Mouse (Mus musculus) heart, adult 2 months (tissue): ENCODE measurements around the gene Adprhl1. TPM values are rescaled to one million over a fixed set of nuclear protein-coding genes. Genes with fewer than 3 reads are reported as not detected.
A peak's percentile ranks its signal among the peaks of the same experiment; 100 is the strongest.

Experiments
- DNase-seq, 2 experiments: peaks; one replicate each; pipeline ENCODE4 v3.0.0; 2021
- H3K27ac ChIP-seq: fragments of 200-600 bp; 2 replicates; pipeline ENCODE4 v1.8.1; 2022
- H3K27me3 ChIP-seq: fragments of 200-500 bp; 2 replicates; pipeline ENCODE4 v1.6.1; 2012; ENCODE audit warnings: mild to moderate bottlenecking, low read length, inconsistent platforms, mixed read lengths; ENCODE audit not compliant: control insufficient read depth, insufficient read depth
- H3K36me3 ChIP-seq: fragments of 200-500 bp; 2 replicates; pipeline ENCODE4 v1.6.1; 2012; ENCODE audit warnings: low read length, inconsistent platforms; ENCODE audit not compliant: control insufficient read depth, insufficient read depth
- H3K4me1 ChIP-seq: fragments of 200-500 bp; 2 replicates; pipeline ENCODE4 v1.6.1; 2011; ENCODE audit warnings: low read length; ENCODE audit not compliant: control insufficient read depth, insufficient read depth
- H3K4me3 ChIP-seq: fragments of 200-600 bp; 2 replicates; pipeline ENCODE4 v1.8.1; 2022
- H3K79me2 ChIP-seq: fragments of 200-500 bp; replicated peaks from 2 replicates; pipeline ENCODE4 v1.6.1; 2012; ENCODE audit warnings: mild to moderate bottlenecking, inconsistent platforms, low read length, moderate library complexity, mixed read lengths; ENCODE audit not compliant: control insufficient read depth, insufficient read depth
- H3K9ac ChIP-seq: fragments of 200-500 bp; 2 replicates; pipeline ENCODE4 v1.6.1; 2012; ENCODE audit warnings: low read depth, mild to moderate bottlenecking, control low read depth, inconsistent platforms, low read length, mixed read lengths
- CTCF ChIP-seq: fragments of 200-600 bp; IDR thresholded peaks from 2 replicates; pipeline ENCODE4 v1.8.1; 2022; ENCODE audit warnings: antibody characterized with exemption, mild to moderate bottlenecking, moderate library complexity
- EP300 ChIP-seq: fragments of 200-500 bp; IDR thresholded peaks from 2 replicates; pipeline ENCODE4 v1.6.1; 2011; ENCODE audit warnings: low read depth, low read length, control low read depth; ENCODE audit not compliant: insufficient read depth
- POLR2A ChIP-seq: fragments of 200-500 bp; IDR thresholded peaks from 2 replicates; pipeline ENCODE4 v1.6.1; 2011; ENCODE audit warnings: mild to moderate bottlenecking, low read depth, low read length, control low read depth; ENCODE audit not compliant: insufficient read depth
- WGBS: fragments of 180-500 bp; shearing (Covaris S2); methylation state at CpG from one replicate; pipeline ENCODE4 v1.1.7; 2018; 5-methylcytosine and 5-hydroxymethylcytosine counted together
- intact Hi-C: fragments of 180-260 bp; cut with DNase I; formaldehyde crosslinking; loops from one replicate; pipeline ENCODE4 v1.15.1; 2025
- polyA plus RNA-seq: library from polyadenylated mRNA; depleted of rRNA; stranded (reverse); fragments of >200 nt; gene quantifications from 2 replicates; pipeline ENCODE4 v1.2.3, GENCODE M21; 2012
- total RNA-seq, 2 experiments: library from RNA; stranded (reverse); gene quantifications; 2 replicates each; pipeline ENCODE4 v1.2.3; 2021

The Adprhl1 gene
- total and polyA plus RNA-seq, 3 experiments = 371 to 599 (median 587) TPM

GRCm38 (mm10) chr8:13216386-13216785 lies 37.6 kb downstream of the Adprhl1 start:
- WGBS = 67% methylated on average over 8 of the region's 8 CpGs
- Histone ChIP-seq H3K4me3 (no peak overlapping the region), H3K79me2 (no peaks in the 10 kb centered on the region), H3K4me1 (peaks cover 3% of the 10 kb centered on the region; the same call in 1 of the 2 replicates), H3K27ac (no peak overlapping the region), H3K9ac (no peak overlapping the region), H3K36me3 (no peaks in the 10 kb centered on the region), H3K27me3 (no peaks in the 10 kb centered on the region)
- TF ChIP-seq POLR2A (no peak), EP300 (no peak), CTCF (no peak)
- DNase-seq = no peak
- intact Hi-C loops = no loop called here

- H3K4me3 ChIP-seq = no peak overlapping the region
- no peaks in the 10 kb centered on the region for H3K27me3 ChIP-seq
- H3K4me1 ChIP-seq = peaks cover 6% of the 10 kb centered on the region
- H3K79me2 ChIP-seq = no peaks in the 10 kb centered on the region
- TF ChIP-seq CTCF (peak; percentile 85), POLR2A (no peak), EP300 (peak; percentile 84; the same call in 1 of the 2 replicates)
- H3K27ac ChIP-seq = peak overlapping the region; percentile 5; the same call in 1 of the 2 replicates
- 22% methylated on average over 10 of the region's 10 CpGs for WGBS
- no peaks in the 10 kb centered on the region for H3K36me3 ChIP-seq
- intact Hi-C loops = loop anchor here (1.0 to 2.0 kb wide), 3 partner anchors 41 to 235 kb away; partner anchors contain the start of gene Adprhl1
- H3K9ac ChIP-seq = no peak overlapping the region
- peak; percentile 87 to 88 for DNase-seq
These were observed 40.3 kb downstream of the Adprhl1 start for GRCm38 (mm10) chr8:13213479-13214268.

- Histone ChIP-seq H3K4me1 (peaks cover 6% of the 10 kb centered on the region), H3K79me2 (no peaks in the 10 kb centered on the region), H3K4me3 (no peak overlapping the region), H3K27ac (peak overlapping the region; percentile 84), H3K27me3 (no peaks in the 10 kb centered on the region), H3K36me3 (no peaks in the 10 kb centered on the region), H3K9ac (0 out of 2 replicates have a peak overlapping the region, but pooled peaks have one; percentile 3)
- intact Hi-C loops = loop anchor here (5.0 to 10.0 kb wide), 3 partner anchors 55 to 312 kb away; partner anchors contain the start of genes Cul4a, Lamp1 and Pcid2
- TF ChIP-seq EP300 = no peak
- TF ChIP-seq POLR2A = 0 out of 2 replicates have a peak, but pooled peaks have one; percentile 25
- peak; percentile 38 to 59 for DNase-seq
- WGBS = 40% methylated on average over 1 of the region's 1 CpGs
These were observed 44.2 kb downstream of the Adprhl1 start for GRCm38 (mm10) chr8:13209770-13210169.

DNA sequence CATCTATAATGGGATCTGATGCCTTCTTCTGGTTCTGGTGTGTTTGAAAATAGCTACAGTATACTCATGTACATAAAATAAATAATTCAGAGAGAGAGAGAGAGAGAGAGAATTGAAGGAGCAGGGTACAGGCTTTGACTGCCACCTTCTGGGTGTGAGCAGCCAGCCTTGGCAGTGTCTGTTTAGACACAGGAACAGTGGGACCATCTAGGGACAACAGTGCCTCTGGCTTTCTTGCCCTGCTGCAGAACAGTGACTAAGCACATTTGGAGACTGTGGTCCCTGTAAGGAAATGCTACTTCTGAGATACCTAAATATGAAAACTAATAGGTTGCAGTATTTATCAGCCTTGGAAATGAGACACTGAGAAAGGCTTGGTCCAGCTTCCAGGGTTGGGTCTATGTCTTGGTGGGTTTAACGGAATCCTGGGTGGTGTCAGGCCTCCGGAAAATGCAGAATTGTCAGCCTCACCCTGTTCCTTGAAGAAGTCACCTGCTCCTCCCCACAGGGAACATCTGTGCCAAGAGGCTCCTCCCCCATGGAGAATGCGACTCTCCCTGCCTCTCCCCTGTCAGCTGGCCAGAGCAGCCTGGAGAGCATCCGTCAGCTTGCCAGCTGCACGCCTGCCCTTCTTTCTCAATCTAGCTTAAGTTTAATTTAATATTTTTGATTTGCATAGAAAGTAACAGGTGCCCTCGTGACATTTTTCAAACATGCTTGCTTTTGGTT lies 45.2 kb downstream of the Adprhl1 start:
- 0 out of 2 replicates have a peak, but pooled peaks have one; percentile 48 for TF ChIP-seq EP300
- no peak for TF ChIP-seq POLR2A
- TF ChIP-seq CTCF = peak; percentile 70

GRCm38 (mm10) chr8:13206290-13206689 lies 47.7 kb downstream of the Adprhl1 start:
- no peaks in the 10 kb centered on the region for H3K27me3 ChIP-seq
- TF ChIP-seq CTCF (no peak), EP300 (no peak), POLR2A (no peak)
- H3K36me3 ChIP-seq = no peaks in the 10 kb centered on the region
- H3K27ac ChIP-seq = no peak overlapping the region
- no peaks in the 10 kb centered on the region for H3K79me2 ChIP-seq
- H3K4me1 ChIP-seq = peaks cover 3% of the 10 kb centered on the region
- DNase-seq = no peak
- intact Hi-C loops = loop anchor here (5.0 to 10.0 kb wide), 3 partner anchors 51 to 309 kb away; partner anchors contain the start of genes Cul4a, Lamp1 and Pcid2
- H3K9ac ChIP-seq = no peak overlapping the region
- no peak overlapping the region for H3K4me3 ChIP-seq
- 61% methylated on average over 5 of the region's 5 CpGs for WGBS

More for the DNA sequence above, 45.2 kb downstream of the Adprhl1 start:
- Histone ChIP-seq H3K36me3 (no peaks in the 10 kb centered on the region), H3K4me1 (peaks cover 6% of the 10 kb centered on the region), H3K79me2 (no peaks in the 10 kb centered on the region), H3K27ac (peak overlapping the region; percentile 84), H3K9ac (peak overlapping the region; percentile 18; the same call in 1 of the 2 replicates), H3K4me3 (no peak overlapping the region), H3K27me3 (no peaks in the 10 kb centered on the region)
- DNase-seq = peak; percentile 54 to 75
- WGBS = 19% methylated on average over 6 of the region's 6 CpGs
- intact Hi-C loops = loop anchor here (5.0 to 10.0 kb wide), 3 partner anchors 54 to 311 kb away; partner anchors contain the start of genes Cul4a, Lamp1 and Pcid2
